Mouse (Mus musculus): ENCODE results near the gene Gfra4. TPM values are rescaled to one million over a fixed set of nuclear protein-coding genes. Genes with fewer than 3 reads are reported as not detected.
"Not testable (repeated sequence)": the region's sequence is repeated elsewhere in the genome, so short reads cannot be mapped to it uniquely, and the experiment has no call there.

Gene Gfra4
- total RNA-seq, 2 experiments from 2014 or later, result 62.8 to 64.0 TPM

DNA sequence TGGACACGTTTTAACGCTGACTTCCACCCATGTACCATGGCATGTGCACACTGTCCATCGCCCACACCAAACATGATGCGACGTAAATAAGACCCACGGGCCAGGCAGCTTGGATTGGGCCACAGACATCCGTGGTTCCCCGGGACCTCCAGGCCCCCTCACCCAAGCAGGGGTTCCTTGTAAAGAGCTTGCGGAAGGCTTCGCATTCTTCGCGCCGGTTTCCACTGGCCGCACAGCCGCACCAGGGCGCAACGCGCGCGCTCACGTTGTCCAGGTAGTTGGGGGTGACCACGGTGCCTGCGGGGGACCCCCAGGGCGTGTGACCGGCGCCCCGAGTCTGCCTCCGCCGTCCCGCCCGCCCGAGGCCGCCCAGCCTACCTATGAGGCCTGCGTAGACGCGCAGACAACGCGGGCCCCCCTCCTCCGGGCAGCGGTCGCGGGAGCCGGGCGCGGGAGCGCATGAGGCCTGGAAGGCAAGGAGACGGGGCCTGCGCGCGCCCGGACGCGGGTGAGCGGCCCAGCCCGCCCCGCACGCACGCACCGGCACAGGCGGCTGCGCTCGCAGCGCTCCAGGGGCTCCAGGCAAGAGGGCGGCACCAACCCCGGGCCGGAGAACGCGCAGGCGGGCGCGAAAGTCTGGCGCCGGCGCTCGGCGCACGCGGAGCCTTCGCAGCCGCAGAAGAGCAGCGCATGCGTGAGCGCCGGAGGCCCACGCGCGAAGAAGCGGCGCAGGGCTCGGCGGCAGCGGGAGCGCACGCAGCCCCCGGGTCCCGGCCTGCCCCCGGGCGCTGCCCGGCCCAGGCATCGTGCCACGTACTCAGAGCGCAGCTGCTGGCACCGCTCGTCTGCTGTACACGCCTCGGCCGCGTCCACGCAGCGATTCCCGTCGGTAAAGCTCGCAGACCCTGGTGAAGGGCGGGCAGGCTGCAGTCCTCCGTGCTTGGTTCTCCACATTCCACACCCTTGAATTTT lies 1.7 kb downstream of the Gfra4 start:
- Histone ChIP-seq H3K4me3 (peak overlapping the region; percentile 68), H3K27ac (peak overlapping the region; percentile 96)
- DNase-seq (ENCODE audit: low spot score in 2 of 2), result peak; percentile 73 to 74
- TF ChIP-seq CTCF (conservative IDR thresholded peaks at IDR 0.05), result no peak

- H3K27ac ChIP-seq, result peak overlapping the region; percentile 84; the same call in 1 of the 2 replicates
- no peak overlapping the region for H3K4me3 ChIP-seq
- no peak for TF ChIP-seq CTCF (conservative IDR thresholded peaks at IDR 0.05)
- no peak for DNase-seq (ENCODE audit: low spot score in 2 of 2)
These were observed 4.2 kb downstream of the Gfra4 start for GRCm38 (mm10) chr2:131038675-131039074.

- no peak overlapping the region for H3K4me3 ChIP-seq
- no peak for DNase-seq (ENCODE audit: low spot score in 2 of 2)
- H3K27ac ChIP-seq, result peak overlapping the region; percentile 84; the same call in 1 of the 2 replicates
- no peak for TF ChIP-seq CTCF (conservative IDR thresholded peaks at IDR 0.05)
These were observed 4.7 kb downstream of the Gfra4 start for GRCm38 (mm10) chr2:131038197-131038596.

- TF ChIP-seq CTCF (conservative IDR thresholded peaks at IDR 0.05), result no peak
- DNase-seq (ENCODE audit: low spot score in 2 of 2), result peak; percentile 45 to 63
- H3K4me3 ChIP-seq, result no peak overlapping the region
- peak overlapping the region; percentile 84 for H3K27ac ChIP-seq
These were observed 5.5 kb downstream of the Gfra4 start for GRCm38 (mm10) chr2:131037226-131037990.

GRCm38 (mm10) chr2:131036757-131037156 lies 6.1 kb downstream of the Gfra4 start:
- no peak for DNase-seq (ENCODE audit: low spot score in 2 of 2)
- no peak for TF ChIP-seq CTCF (conservative IDR thresholded peaks at IDR 0.05)
- H3K27ac ChIP-seq, result peak overlapping the region; percentile 84; the same call in 1 of the 2 replicates

GRCm38 (mm10) chr2:131036343-131036742 lies 6.5 kb downstream of the Gfra4 start:
- TF ChIP-seq CTCF (conservative IDR thresholded peaks at IDR 0.05), result no peak
- H3K27ac ChIP-seq, result peak overlapping the region; percentile 84; the same call in 1 of the 2 replicates
- no peak for DNase-seq (ENCODE audit: low spot score in 2 of 2)
- no peak overlapping the region for H3K4me3 ChIP-seq

More at GRCm38 (mm10) chr2:131036757-131037156, 6.1 kb downstream of the Gfra4 start:
- H3K4me3 ChIP-seq, result no peak overlapping the region

GRCm38 (mm10) chr2:131031406-131031805 lies 11.5 kb downstream of the Gfra4 start:
- not testable (repeated sequence) for H3K4me3 ChIP-seq; DNase-seq (ENCODE audit: low spot score in 2 of 2); H3K27ac ChIP-seq

DNA sequence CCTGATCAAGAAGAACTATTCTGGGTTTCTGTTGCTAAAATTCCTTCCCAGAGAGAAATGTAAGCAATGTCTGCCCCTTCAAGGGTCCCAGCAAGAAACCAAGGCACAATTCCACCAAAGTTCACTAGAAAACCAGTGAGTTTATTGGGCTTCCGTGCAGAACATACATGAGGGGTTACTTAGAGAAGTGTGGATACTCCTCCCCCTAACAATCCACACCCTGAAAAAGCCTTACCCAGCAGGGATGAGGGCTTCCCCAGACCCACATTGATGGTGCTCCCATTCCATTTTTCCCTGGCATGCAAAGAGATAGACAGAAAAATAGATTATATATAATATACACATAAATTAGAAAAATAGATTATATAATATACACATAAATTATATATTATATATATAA lies 11.9 kb downstream of the Gfra4 start:
- DNase-seq (ENCODE audit: low spot score in 2 of 2), result no peak
- TF ChIP-seq CTCF (conservative IDR thresholded peaks at IDR 0.05), result no peak
- no peak overlapping the region for H3K4me3 ChIP-seq
- no peak overlapping the region for H3K27ac ChIP-seq

DNA sequence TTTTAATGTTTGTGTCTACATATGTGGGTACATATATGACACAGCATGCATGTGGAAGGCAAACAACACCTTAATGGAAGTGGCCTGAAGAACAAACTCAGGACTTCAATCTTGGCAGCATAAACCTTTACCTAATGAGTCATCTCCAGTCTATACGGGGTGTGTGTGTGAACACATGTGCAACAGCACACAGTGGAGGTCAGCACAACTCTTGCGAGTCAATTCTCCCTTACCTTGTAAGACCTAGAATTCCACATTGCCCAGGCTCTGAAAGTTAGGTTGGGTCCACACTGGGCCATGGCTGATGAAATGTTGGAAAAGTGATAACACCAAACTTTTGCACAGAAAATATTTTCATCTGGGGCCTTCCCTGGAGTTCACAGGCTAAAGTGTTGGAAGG lies 12.3 kb downstream of the Gfra4 start:
- no peak overlapping the region for H3K27ac ChIP-seq
- H3K4me3 ChIP-seq, result no peak overlapping the region
- no peak for DNase-seq (ENCODE audit: low spot score in 2 of 2)
- no peak for TF ChIP-seq CTCF (conservative IDR thresholded peaks at IDR 0.05)

DNA sequence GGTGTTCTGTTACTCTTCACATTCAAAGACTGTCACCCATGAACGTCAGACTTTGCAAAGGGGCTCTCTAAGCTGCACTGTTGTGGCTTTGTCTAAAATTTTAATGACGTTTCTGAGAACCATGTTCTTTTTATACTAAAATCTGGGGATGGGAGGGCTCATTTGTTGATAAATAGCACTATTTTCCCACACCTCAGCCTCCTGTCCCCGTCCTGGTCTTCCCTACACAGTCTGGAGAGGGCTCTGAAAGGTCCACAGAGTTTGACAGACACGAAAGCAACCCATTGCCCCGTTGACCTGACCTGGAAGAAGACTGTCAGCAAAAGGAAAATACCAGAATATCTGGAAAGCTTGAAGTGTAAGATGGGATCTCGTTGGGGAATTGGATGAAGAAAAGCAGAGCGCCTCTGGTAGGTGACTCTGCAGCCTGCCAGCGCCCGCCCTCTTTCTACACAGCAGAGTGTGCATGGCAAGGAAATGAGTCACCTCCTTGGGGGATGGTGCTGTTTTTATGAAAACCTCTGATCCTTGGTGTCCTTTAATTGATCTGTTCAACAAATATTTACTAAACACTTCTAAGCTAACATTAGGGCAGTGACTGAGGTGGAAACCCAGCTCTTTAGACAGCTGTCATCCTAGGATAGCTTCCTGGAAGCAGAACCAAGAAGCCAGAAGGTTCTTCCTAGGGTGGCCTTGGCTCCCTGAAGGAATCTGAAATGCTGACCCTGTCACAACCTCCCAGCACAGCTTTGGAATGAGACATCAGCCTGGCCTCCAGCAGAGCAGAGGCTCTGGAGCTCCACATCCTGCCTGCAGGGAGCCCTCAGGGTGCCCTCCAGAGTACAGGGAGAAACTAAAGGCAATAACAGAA lies 13.6 kb downstream of the Gfra4 start:
- Histone ChIP-seq H3K4me3 (no peak overlapping the region), H3K27ac (no peak overlapping the region)
- DNase-seq (ENCODE audit: low spot score in 2 of 2), result no peak
- TF ChIP-seq CTCF (conservative IDR thresholded peaks at IDR 0.05), result no peak

GRCm38 (mm10) chr2:131026941-131027340 lies 15.9 kb downstream of the Gfra4 start:
- DNase-seq (ENCODE audit: low spot score in 2 of 2), result no peak
- Histone ChIP-seq H3K4me3 (no peak overlapping the region), H3K27ac (no peak overlapping the region)
- TF ChIP-seq CTCF (conservative IDR thresholded peaks at IDR 0.05), result no peak

DNA sequence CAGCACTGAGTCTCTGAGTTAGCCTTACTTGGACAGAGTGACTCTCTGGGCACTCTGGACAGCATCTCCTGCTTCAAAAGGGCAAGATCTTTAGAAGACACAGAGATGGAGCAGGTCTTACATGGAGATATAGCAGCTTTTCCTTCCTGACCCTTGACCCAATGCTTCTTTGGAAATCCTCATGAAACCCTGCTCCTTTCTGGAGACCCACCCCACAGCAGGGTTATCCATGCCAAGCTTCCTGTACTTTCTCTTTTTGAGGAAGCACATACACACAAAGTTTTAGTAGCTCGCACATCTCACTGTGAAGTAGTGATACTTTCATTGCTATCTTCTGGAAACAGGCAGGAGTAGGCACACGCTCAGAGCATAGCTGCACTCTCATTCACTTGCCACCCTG lies 17.7 kb downstream of the Gfra4 start:
- no peak for TF ChIP-seq CTCF (conservative IDR thresholded peaks at IDR 0.05)
- DNase-seq (ENCODE audit: low spot score in 2 of 2), result no peak
- no peak overlapping the region for H3K4me3 ChIP-seq
- no peak overlapping the region for H3K27ac ChIP-seq
